Mouse (Mus musculus) megakaryocyte, embryonic 14.5 days (primary cell): ENCODE measurements around the gene 0610030E20Rik.

Experiments
- FLI1 ChIP-seq: IDR thresholded peaks from 2 replicates; pipeline ENCODE4 v1.6.1; 2012; ENCODE audit warnings: low read length, inconsistent platforms, mixed read lengths
- GATA1 ChIP-seq: IDR thresholded peaks from 3 replicates; pipeline ENCODE4 v1.6.1; 2012; ENCODE audit warnings: mixed read lengths, low read length, inconsistent platforms, borderline replicate concordance

- TF ChIP-seq FLI1 = no peak
- TF ChIP-seq GATA1 = no peak
Measured at GRCm38 (mm10) chr6:72330133-72330532, 17.0 kb upstream of the 0610030E20Rik start.
